Mouse (Mus musculus) heart, embryonic 13.5 days (tissue): ENCODE data around the gene Gucy1a1. TPM values are rescaled to one million over a fixed set of nuclear protein-coding genes. Genes with fewer than 3 reads are reported as not detected.

ENCODE experiments used
- ATAC-seq: fragments of 200-750 bp; cut with Nextera tagmentation; 2 replicates; pipeline ENCODE4 v1.8.0; 2017; ENCODE audit warnings: moderate TSS enrichment; ENCODE audit not compliant: insufficient number of reproducible peaks, low FRiP score, low TSS enrichment; ENCODE audit errors: extremely low read depth
- H3K27ac ChIP-seq: fragments of 300-500 bp; sonication (generic); replicated peaks from 2 replicates; pipeline ENCODE4 v1.5.1; 2015; ENCODE audit warnings: moderate library complexity, mild to moderate bottlenecking, inconsistent platforms
- H3K27me3 ChIP-seq: fragments of 300-500 bp; sonication (generic); replicated peaks from 2 replicates; pipeline ENCODE4 v1.6.1; 2015; ENCODE audit warnings: mild to moderate bottlenecking, inconsistent platforms
- H3K36me3 ChIP-seq: fragments of 300-500 bp; sonication (generic); 2 replicates; pipeline ENCODE4 v1.6.1; 2015; ENCODE audit warnings: mild to moderate bottlenecking, inconsistent platforms
- H3K4me1 ChIP-seq: fragments of 300-500 bp; sonication (generic); 2 replicates; pipeline ENCODE4 v1.6.1; 2015; ENCODE audit warnings: inconsistent platforms
- H3K4me2 ChIP-seq: fragments of 300-500 bp; sonication (generic); 2 replicates; pipeline ENCODE4 v1.6.1; 2015; ENCODE audit warnings: inconsistent platforms, mild to moderate bottlenecking, moderate library complexity
- H3K4me3 ChIP-seq: fragments of 300-500 bp; sonication (generic); 2 replicates; pipeline ENCODE4 v1.5.1; 2015; ENCODE audit warnings: moderate library complexity, mild to moderate bottlenecking, inconsistent platforms
- H3K9ac ChIP-seq: fragments of 300-500 bp; sonication (generic); 2 replicates; pipeline ENCODE4 v1.6.1; 2015; ENCODE audit warnings: inconsistent platforms, mild to moderate bottlenecking, moderate library complexity
- H3K9me3 ChIP-seq: fragments of 300-500 bp; sonication (generic); 2 replicates; pipeline ENCODE4 v1.6.1; 2016; ENCODE audit warnings: inconsistent platforms
- WGBS: fragments of 180-500 bp; shearing (Covaris S2); methylation state at CpG from one replicate; pipeline ENCODE4 v1.1.7; 2015; ENCODE audit warnings: mixed read lengths; 5-methylcytosine and 5-hydroxymethylcytosine counted together
- microRNA-seq: library from miRNA; unstranded; fragments of <30 nt; microRNA quantifications from one replicate; pipeline ENCODE4, GENCODE M21; 2016
- polyA plus RNA-seq: library from polyadenylated mRNA; unstranded; fragments of >200 nt; fragmentation: Nextera tagmentation; extraction: Ambion mirVana; gene quantifications from 2 replicates; pipeline ENCODE4 v1.2.1, GENCODE M21; 2015

Gucy1a1 gene
- polyA plus RNA-seq, 1 experiment from 2014 or later, result 54.2 TPM

DNA sequence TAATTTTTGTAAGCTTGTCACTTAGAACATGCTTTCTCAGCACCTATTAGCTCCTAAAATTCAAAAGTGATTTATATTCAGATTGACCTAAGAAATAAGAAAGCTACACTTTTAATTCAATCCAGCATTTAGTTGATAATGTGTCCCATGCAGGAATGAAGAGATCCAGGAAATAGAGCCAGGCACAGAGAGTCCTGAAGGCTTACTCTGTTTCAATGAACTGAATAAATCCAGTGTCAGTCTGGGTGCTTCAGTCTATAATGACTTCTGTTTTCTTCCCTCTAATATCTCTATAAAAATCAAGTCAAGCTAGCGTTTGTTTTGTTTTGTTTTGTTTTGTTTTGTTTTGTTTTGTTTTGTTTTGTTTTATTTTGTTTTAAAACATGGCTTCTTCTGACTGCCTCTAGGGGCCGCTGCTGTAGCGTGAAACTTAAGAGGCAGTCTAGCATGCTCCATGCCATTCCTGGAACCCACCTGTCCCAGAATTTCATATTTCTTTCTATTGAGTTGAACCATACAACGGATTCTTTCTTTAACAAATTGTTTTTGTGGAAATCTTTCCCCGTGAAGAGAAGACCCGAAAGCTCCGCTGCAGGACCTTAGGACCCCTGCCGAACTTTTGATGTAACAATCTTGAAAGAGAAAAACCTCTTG is 98.4 kb downstream of the Gucy1a1 start:
- no peak overlapping the region for H3K9ac ChIP-seq
- no peak overlapping the region for H3K27ac ChIP-seq
- H3K27me3 ChIP-seq, result no peaks in the 10 kb centered on the region
- peaks cover 15% of the 10 kb centered on the region for H3K4me1 ChIP-seq
- WGBS, result 24% methylated on average over 8 of the region's 8 CpGs
- H3K36me3 ChIP-seq, result peaks cover 50% of the 10 kb centered on the region
- H3K4me2 ChIP-seq, result no peak overlapping the region
- ATAC-seq, result no peak
- H3K9me3 ChIP-seq, result no peaks in the 10 kb centered on the region
- H3K4me3 ChIP-seq, result no peak overlapping the region

- Histone ChIP-seq H3K4me3 (no peak overlapping the region), H3K27ac (no peak overlapping the region), H3K4me2 (no peak overlapping the region), H3K9me3 (no peaks in the 10 kb centered on the region), H3K9ac (no peak overlapping the region), H3K27me3 (no peaks in the 10 kb centered on the region), H3K36me3 (peaks cover 52% of the 10 kb centered on the region), H3K4me1 (peaks cover 6% of the 10 kb centered on the region; the same call in 1 of the 2 replicates)
- no peak for ATAC-seq
- 87% methylated on average over 8 of the region's 8 CpGs for WGBS
These were observed 99.5 kb downstream of the Gucy1a1 start for GRCm38 (mm10) chr3:82046087-82046486.

DNA sequence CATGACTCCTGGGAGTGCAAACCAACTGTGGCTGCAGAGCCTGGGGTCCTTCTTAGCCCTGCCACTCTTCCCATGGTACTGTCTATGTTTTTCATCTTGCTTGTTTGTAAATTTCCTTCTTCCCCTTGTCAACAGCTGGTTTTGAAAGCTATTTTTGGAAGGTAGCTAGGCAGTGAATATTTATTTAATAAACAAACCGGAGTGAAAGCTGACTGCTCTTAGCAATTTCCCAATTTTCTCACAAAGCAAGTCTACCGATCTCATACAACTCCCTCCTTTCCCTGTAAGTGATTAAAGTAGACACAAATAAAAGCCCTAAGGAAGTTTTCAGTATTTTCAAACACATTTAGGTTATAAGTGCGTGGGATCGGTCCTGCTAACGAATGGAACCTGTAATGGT is 100.7 kb downstream of the Gucy1a1 start:
- H3K4me2 ChIP-seq, result no peak overlapping the region
- no peak overlapping the region for H3K27ac ChIP-seq
- ATAC-seq, result no peak
- H3K27me3 ChIP-seq, result no peaks in the 10 kb centered on the region
- peaks cover 6% of the 10 kb centered on the region; the same call in 1 of the 2 replicates for H3K4me1 ChIP-seq
- 79% methylated on average over 5 of the region's 5 CpGs for WGBS
- peaks cover 56% of the 10 kb centered on the region for H3K36me3 ChIP-seq
- no peaks in the 10 kb centered on the region for H3K9me3 ChIP-seq
- no peak overlapping the region for H3K9ac ChIP-seq
- H3K4me3 ChIP-seq, result no peak overlapping the region

GRCm38 (mm10) chr3:82043676-82044075 is 101.9 kb downstream of the Gucy1a1 start:
- ATAC-seq, result no peak
- H3K27ac ChIP-seq, result no peak overlapping the region

More at GRCm38 (mm10) chr3:82043676-82044075, 101.9 kb downstream of the Gucy1a1 start:
- 83% methylated on average over 6 of the region's 6 CpGs for WGBS
- H3K4me3 ChIP-seq, result no peak overlapping the region
- H3K9me3 ChIP-seq, result no peaks in the 10 kb centered on the region
- peaks cover 3% of the 10 kb centered on the region; the same call in 1 of the 2 replicates for H3K4me1 ChIP-seq
- peaks cover 66% of the 10 kb centered on the region for H3K36me3 ChIP-seq
- H3K27me3 ChIP-seq, result no peaks in the 10 kb centered on the region
- no peak overlapping the region for H3K9ac ChIP-seq
- no peak overlapping the region for H3K4me2 ChIP-seq

Small RNA genes within 50 kb of the gene (microRNA-seq; reads per million reads assigned to microRNA genes)
- not detected for gene Mir7010

Other genes starting within 250 kb of the Gucy1a1 start
- 15.8 and 18.2 TPM in 2 replicates for gene Ctso, start 213.2 kb downstream of the Gucy1a1 start, polyA plus RNA-seq
- gene Tdo2, start 169.6 kb downstream of the Gucy1a1 start, polyA plus RNA-seq, result 0.47 and 0.75 TPM in 2 replicates
- gene Asic5, start 163.5 kb downstream of the Gucy1a1 start, polyA plus RNA-seq, result not detected in 2 replicates
- gene Gucy1b1, start 71.1 kb downstream of the Gucy1a1 start, polyA plus RNA-seq, result 57.1 and 59.5 TPM in 2 replicates
- gene Map9, start 212.3 kb upstream of the Gucy1a1 start, polyA plus RNA-seq, result 5.5 and 5.7 TPM in 2 replicates